Mouse (Mus musculus) B cell, adult 62 days (primary cell): Measurements from ENCODE around the gene Rbm8a2. TPM values are rescaled to one million over a fixed set of nuclear protein-coding genes. Genes with fewer than 3 reads are reported as not detected.

Experiments
- total RNA-seq: library from RNA; stranded (reverse); gene quantifications from 4 replicates; pipeline ENCODE4 v1.2.4, GENCODE M21; 2023

Rbm8a2 gene
- total RNA-seq: not detected in 4 replicates

GRCm38 (mm10) chr1:175979014-175979413 is at the start of gene Rbm8a2:
Gene Rbm8a2 (minus strand): TSS chr1:175979114.

Other genes starting within 250 kb of the Rbm8a2 start
- 3.2 to 5.2 TPM (median 4.0 TPM) in 4 replicates for gene Exo1, start 98.5 kb downstream of the Rbm8a2 start, total RNA-seq
- gene Gm38100, start 58.8 kb downstream of the Rbm8a2 start, total RNA-seq: not detected in 4 replicates